Mouse (Mus musculus): Measurements from ENCODE around the gene Ube2r2. TPM values are rescaled to one million over a fixed set of nuclear protein-coding genes. Genes with fewer than 3 reads are reported as not detected.

Gene Ube2r2
- polyA plus RNA-seq, 1 experiment from 2014 or later: 115 TPM

- ChIA-PET POLR2A (no interaction called here), CTCF (no interaction called here)
- TF ChIP-seq CTCF (IDR thresholded peaks at IDR 0.05): no peak
- in situ Hi-C loops (cut with MboI; ENCODE audit: low pct_unique_long_range_greater_than_20kb): loop anchor here (25.0 kb wide), 1 partner anchor 572 kb away; the partner anchor contains the start of genes Dctn3 and Rpp25l
- H3K27me3 ChIP-seq: no peaks in the 10 kb centered on the region
- no peak for DNase-seq (ENCODE audit: low read depth, low spot score)
- ATAC-seq: no peak
Observed at GRCm38 (mm10) chr4:41140174-41140875, 4.8 kb downstream of the Ube2r2 start.

GRCm38 (mm10) chr4:41142601-41143000 lies 7.1 kb downstream of the Ube2r2 start:
- CTCF ChIA-PET: no interaction called here

GRCm38 (mm10) chr4:41149891-41150290 lies 14.3 kb downstream of the Ube2r2 start:
- in situ Hi-C loops (cut with MboI; ENCODE audit: low pct_unique_long_range_greater_than_20kb): loop anchor here (25.0 kb wide), 1 partner anchor 562 kb away; the partner anchor contains the start of genes Dctn3 and Rpp25l
- ATAC-seq (no peak), DNase-seq (ENCODE audit: low read depth, low spot score) (no peak)
- TF ChIP-seq CTCF (IDR thresholded peaks at IDR 0.05): no peak
- ChIA-PET CTCF (no interaction called here), POLR2A (no interaction called here)
- H3K27me3 ChIP-seq: no peaks in the 10 kb centered on the region

More at GRCm38 (mm10) chr4:41142601-41143000, 7.1 kb downstream of the Ube2r2 start:
- no peak for TF ChIP-seq CTCF (IDR thresholded peaks at IDR 0.05)
- no peaks in the 10 kb centered on the region for H3K27me3 ChIP-seq
- POLR2A ChIA-PET: interaction anchor here (1.0 kb wide), 1 partner anchor 20 kb away, joined by 4 read pairs; no protein-coding TSS in a partner anchor
- ATAC-seq (no peak), DNase-seq (ENCODE audit: low read depth, low spot score) (no peak)
- in situ Hi-C loops (cut with MboI; ENCODE audit: low pct_unique_long_range_greater_than_20kb): loop anchor here (25.0 kb wide), 1 partner anchor 570 kb away; the partner anchor contains the start of genes Dctn3 and Rpp25l

- POLR2A ChIA-PET: no interaction called here
- CTCF ChIA-PET: no interaction called here
- DNase-seq (ENCODE audit: low read depth, low spot score): no peak
- no peak for ATAC-seq
- TF ChIP-seq CTCF (IDR thresholded peaks at IDR 0.05): no peak
- no peaks in the 10 kb centered on the region for H3K27me3 ChIP-seq
- in situ Hi-C loops (cut with MboI; ENCODE audit: low pct_unique_long_range_greater_than_20kb): no loop called here
Observed at GRCm38 (mm10) chr4:41151186-41151585, 15.6 kb downstream of the Ube2r2 start.

- no peak for ATAC-seq
- no peaks in the 10 kb centered on the region for H3K27me3 ChIP-seq
- in situ Hi-C loops (cut with MboI; ENCODE audit: low pct_unique_long_range_greater_than_20kb): no loop called here
- ChIA-PET CTCF (no interaction called here), POLR2A (interaction anchor here (0.6 kb wide), 1 partner anchor 30 kb away, joined by 3 read pairs; no protein-coding TSS in a partner anchor)
- DNase-seq (ENCODE audit: low read depth, low spot score): peak; percentile 10
- no peak for TF ChIP-seq CTCF (IDR thresholded peaks at IDR 0.05)
Observed at GRCm38 (mm10) chr4:41153146-41153545, 17.6 kb downstream of the Ube2r2 start.

- ATAC-seq (no peak), DNase-seq (ENCODE audit: low read depth, low spot score) (no peak)
- CTCF ChIA-PET: interaction anchor here (0.9 to 1.9 kb wide), 2 partner anchors 9 to 27 kb away, joined by 3 to 9 read pairs; no protein-coding TSS in a partner anchor
- POLR2A ChIA-PET: no interaction called here
- no peaks in the 10 kb centered on the region for H3K27me3 ChIP-seq
- in situ Hi-C loops (cut with MboI; ENCODE audit: low pct_unique_long_range_greater_than_20kb): no loop called here
- no peak for TF ChIP-seq CTCF (IDR thresholded peaks at IDR 0.05)
Observed at GRCm38 (mm10) chr4:41156961-41157360, 21.4 kb downstream of the Ube2r2 start.

GRCm38 (mm10) chr4:41158251-41158650 lies 22.7 kb downstream of the Ube2r2 start:
- ChIA-PET POLR2A (no interaction called here), CTCF (interaction anchor here (1.9 kb wide), 1 partner anchor 29 kb away, joined by 9 read pairs; no protein-coding TSS in a partner anchor)
- no peak for TF ChIP-seq CTCF (IDR thresholded peaks at IDR 0.05)
- ATAC-seq (no peak), DNase-seq (ENCODE audit: low read depth, low spot score) (no peak)
- no peaks in the 10 kb centered on the region for H3K27me3 ChIP-seq
- in situ Hi-C loops (cut with MboI; ENCODE audit: low pct_unique_long_range_greater_than_20kb): no loop called here

GRCm38 (mm10) chr4:41161232-41161631 lies 25.7 kb downstream of the Ube2r2 start:
- ChIA-PET CTCF (interaction anchor here (0.8 to 1.0 kb wide), 2 partner anchors 43 to 65 kb away, joined by 3 read pairs; no protein-coding TSS in a partner anchor), POLR2A (no interaction called here)
- DNase-seq (ENCODE audit: low read depth, low spot score) (no peak), ATAC-seq (no peak)
- TF ChIP-seq CTCF (IDR thresholded peaks at IDR 0.05): no peak
- no peaks in the 10 kb centered on the region for H3K27me3 ChIP-seq
- in situ Hi-C loops (cut with MboI; ENCODE audit: low pct_unique_long_range_greater_than_20kb): no loop called here

GRCm38 (mm10) chr4:41164974-41165373 lies 29.4 kb downstream of the Ube2r2 start:
- TF ChIP-seq CTCF (IDR thresholded peaks at IDR 0.05): no peak
- in situ Hi-C loops (cut with MboI; ENCODE audit: low pct_unique_long_range_greater_than_20kb): loop anchor here (5.0 kb wide), 1 partner anchor 33 kb away; no protein-coding TSS in a partner anchor
- ChIA-PET POLR2A (interaction anchor here (1.2 kb wide), 1 partner anchor 41 kb away, joined by 3 read pairs; the partner anchor contains the start of gene Nol6), CTCF (interaction anchor here (0.9 to 2.7 kb wide), 8 partner anchors 8 to 250 kb away, joined by 3 to 32 read pairs (median 4); no protein-coding TSS in a partner anchor)
- no peak for ATAC-seq
- H3K27me3 ChIP-seq: no peaks in the 10 kb centered on the region
- no peak for DNase-seq (ENCODE audit: low read depth, low spot score)

GRCm38 (mm10) chr4:41165693-41166475 lies 30.3 kb downstream of the Ube2r2 start:
- POLR2A ChIA-PET: interaction anchor here (1.2 kb wide), 1 partner anchor 42 kb away, joined by 3 read pairs; the partner anchor contains the start of gene Nol6
- ATAC-seq (no peak), DNase-seq (ENCODE audit: low read depth, low spot score) (peak; percentile 7)
- in situ Hi-C loops (cut with MboI; ENCODE audit: low pct_unique_long_range_greater_than_20kb): loop anchor here (5.0 kb wide), 1 partner anchor 34 kb away; no protein-coding TSS in a partner anchor
- CTCF ChIA-PET: interaction anchor here (0.7 to 2.7 kb wide), 11 partner anchors 9 to 249 kb away, joined by 3 to 32 read pairs (median 3); no protein-coding TSS in a partner anchor
- no peaks in the 10 kb centered on the region for H3K27me3 ChIP-seq
- peak; percentile 64 for TF ChIP-seq CTCF (IDR thresholded peaks at IDR 0.05)

All from Patski (cell line).